Mouse (Mus musculus): ENCODE results near the gene Lamtor2. TPM values are rescaled to one million over a fixed set of nuclear protein-coding genes. Genes with fewer than 3 reads are reported as not detected.
"Not testable (repeated sequence)": the region's sequence is repeated elsewhere in the genome, so short reads cannot be mapped to it uniquely, and the experiment has no call there.

Lamtor2 gene
- polyA plus RNA-seq (2012; rRNA removed), result 46.9 and 53.9 TPM in 2 replicates

DNA sequence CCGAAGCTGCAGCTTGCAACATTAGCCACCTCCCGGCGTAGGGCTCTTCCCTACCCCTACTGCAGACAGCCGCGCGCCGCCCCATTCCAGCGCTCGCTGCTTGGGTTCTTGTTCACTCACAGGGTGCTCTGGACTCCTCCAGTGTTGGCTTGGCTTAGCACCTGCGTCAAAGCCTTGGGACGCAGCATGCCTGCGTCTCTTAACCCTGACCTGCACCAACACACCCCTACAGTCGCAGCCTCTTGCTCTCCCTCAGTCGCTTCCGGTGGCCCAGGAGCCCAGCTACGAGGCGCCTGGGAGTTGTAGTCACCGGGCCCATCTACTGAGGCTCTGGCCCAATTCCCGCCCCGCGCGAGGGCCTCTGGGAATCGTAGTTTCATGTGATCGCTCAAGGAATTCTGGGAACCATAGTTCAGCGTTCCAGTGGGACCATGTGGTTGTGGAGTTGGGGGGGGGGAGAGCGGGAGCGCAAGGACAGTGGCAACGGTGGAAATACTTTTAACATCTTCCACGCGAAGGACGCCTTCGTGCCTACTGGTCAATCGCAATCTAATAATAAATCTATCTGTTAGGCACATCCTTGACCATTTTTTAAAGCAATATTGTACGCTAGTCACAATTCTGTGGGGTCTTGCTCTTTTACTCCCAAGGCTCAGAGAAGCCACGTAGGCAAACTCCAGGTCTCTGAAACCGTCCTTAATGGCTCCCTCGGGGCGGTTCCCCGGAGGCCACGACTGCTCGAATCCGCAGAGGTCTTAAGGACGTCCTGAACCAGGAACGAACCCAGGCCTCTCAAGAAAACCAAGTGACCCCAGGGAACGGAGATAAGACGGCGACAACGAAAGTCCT, at the start of gene Lamtor2:
Gene Lamtor2 (minus strand): TSS at position 399 of the 849 bp plus-strand sequence.
- no peaks in the 10 kb centered on the region for H3K27me3 ChIP-seq (ENCODE audit: control insufficient read depth, insufficient read depth, low read length)
- H3K36me3 ChIP-seq (ENCODE audit: control insufficient read depth, insufficient read depth, low read length), result no peaks in the 10 kb centered on the region
- peaks cover 14% of the 10 kb centered on the region for H3K4me1 ChIP-seq (ENCODE audit: control insufficient read depth, insufficient read depth, low read length)
- no peak for TF ChIP-seq CTCF (IDR thresholded peaks at IDR 0.05; ENCODE audit: control insufficient read depth, insufficient read depth, insufficient replicate concordance, low read depth, low read length)
- TF ChIP-seq POLR2A (IDR thresholded peaks at IDR 0.05; ENCODE audit: control insufficient read depth, low read depth, low read length), result peak; percentile 87; the same call in 1 of the 2 replicates
- peak within 1 kb of the TSS; percentile 92 for H3K4me3 ChIP-seq (ENCODE audit: control insufficient read depth, low read depth, low read length)
- peak within 1 kb of the TSS; percentile 100 for H3K27ac ChIP-seq (ENCODE audit: control insufficient read depth, insufficient read depth, low read depth, low read length)

DNA sequence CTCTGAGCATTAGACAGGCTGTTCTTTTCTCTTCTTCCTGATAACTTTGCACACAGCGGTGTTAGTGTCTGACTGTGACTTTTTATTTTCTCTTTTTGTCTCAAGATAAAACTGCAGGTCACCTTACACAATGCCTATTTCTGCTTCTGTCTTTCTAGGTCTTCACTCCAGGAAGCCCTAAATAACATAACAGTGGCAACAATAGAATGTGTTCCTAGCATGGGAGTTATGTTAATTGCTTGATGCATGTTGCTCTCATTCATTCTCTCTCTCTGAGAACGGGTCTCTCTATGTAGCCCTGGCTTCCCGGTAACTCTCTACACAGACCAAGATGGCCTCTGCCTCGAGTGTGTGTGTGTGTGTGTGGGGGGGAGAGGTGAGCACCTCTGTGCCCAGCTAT, 49.6 kb upstream of the Lamtor2 start:
- no peaks in the 10 kb centered on the region for H3K36me3 ChIP-seq (ENCODE audit: control insufficient read depth, insufficient read depth, low read length)
- no peak overlapping the region for H3K4me3 ChIP-seq (ENCODE audit: control insufficient read depth, low read depth, low read length)
- no peak overlapping the region for H3K27ac ChIP-seq (ENCODE audit: control insufficient read depth, insufficient read depth, low read depth, low read length)
- no peak for TF ChIP-seq POLR2A (IDR thresholded peaks at IDR 0.05; ENCODE audit: control insufficient read depth, low read depth, low read length)
- no peak for TF ChIP-seq CTCF (IDR thresholded peaks at IDR 0.05; ENCODE audit: control insufficient read depth, insufficient read depth, insufficient replicate concordance, low read depth, low read length)
- no peaks in the 10 kb centered on the region for H3K27me3 ChIP-seq (ENCODE audit: control insufficient read depth, insufficient read depth, low read length)
- H3K4me1 ChIP-seq (ENCODE audit: control insufficient read depth, insufficient read depth, low read length), result no peaks in the 10 kb centered on the region; the same call in 1 of the 2 replicates

DNA sequence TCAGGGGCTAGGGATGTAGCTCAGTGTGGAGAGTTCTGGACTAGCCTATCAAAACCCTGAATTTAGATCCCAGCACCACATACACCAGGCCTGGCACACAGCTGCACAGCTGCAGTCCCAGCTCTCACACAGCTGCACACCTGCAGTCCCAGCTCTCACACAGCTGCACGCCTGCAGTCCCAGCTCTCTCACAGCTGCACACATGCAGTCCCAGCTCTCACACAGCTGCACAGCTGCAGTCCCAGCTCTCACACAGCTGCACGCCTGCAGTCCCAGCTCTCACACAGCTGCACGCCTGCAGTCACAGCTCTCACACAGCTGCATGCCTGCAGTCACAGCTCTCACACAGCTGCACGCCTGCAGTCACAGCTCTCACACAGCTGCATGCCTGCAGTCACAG, 43.7 kb upstream of the Lamtor2 start:
- H3K27me3 ChIP-seq (ENCODE audit: control insufficient read depth, insufficient read depth, low read length); H3K4me1 ChIP-seq (ENCODE audit: control insufficient read depth, insufficient read depth, low read length); H3K4me3 ChIP-seq (ENCODE audit: control insufficient read depth, low read depth, low read length); H3K36me3 ChIP-seq (ENCODE audit: control insufficient read depth, insufficient read depth, low read length); H3K27ac ChIP-seq (ENCODE audit: control insufficient read depth, insufficient read depth, low read depth, low read length): not testable (repeated sequence)

DNA sequence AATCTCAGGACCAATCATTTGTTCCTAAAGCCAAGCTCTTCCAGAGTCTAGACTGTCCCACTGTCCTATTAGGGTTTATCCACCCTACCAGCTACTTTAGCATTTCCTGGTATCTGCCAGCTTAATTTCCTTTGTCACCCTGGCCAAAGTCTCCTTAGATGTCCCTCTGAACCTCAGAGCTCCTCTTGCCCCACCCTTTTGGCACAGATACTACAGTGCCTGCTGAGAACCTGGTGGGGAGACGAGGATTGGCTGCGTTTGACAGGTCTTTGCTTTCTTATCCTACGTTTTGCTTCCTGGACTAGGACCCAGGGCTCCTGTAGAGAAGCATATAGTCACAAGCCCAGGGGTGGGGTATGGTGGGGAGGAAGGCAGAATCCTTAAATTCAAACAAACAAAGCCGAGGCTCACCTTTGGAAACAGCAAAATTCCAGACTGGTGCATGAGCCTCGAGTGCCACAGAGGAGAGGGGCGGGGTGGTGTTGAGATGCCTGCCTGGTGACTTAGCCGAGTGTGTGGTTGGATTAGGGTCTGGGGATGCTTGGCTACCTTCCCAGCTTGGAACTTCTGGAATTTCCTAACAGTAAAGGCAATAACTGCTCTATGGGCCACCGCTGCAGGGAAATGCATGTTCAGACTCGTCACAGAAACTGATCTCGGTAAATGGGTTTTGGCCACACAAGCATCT, 41.2 kb upstream of the Lamtor2 start:
- TF ChIP-seq CTCF (IDR thresholded peaks at IDR 0.05; ENCODE audit: control insufficient read depth, insufficient read depth, insufficient replicate concordance, low read depth, low read length) (no peak), POLR2A (IDR thresholded peaks at IDR 0.05; ENCODE audit: control insufficient read depth, low read depth, low read length) (no peak)
- no peak overlapping the region for H3K27ac ChIP-seq (ENCODE audit: control insufficient read depth, insufficient read depth, low read depth, low read length)
- H3K4me3 ChIP-seq (ENCODE audit: control insufficient read depth, low read depth, low read length), result no peak overlapping the region
- H3K36me3 ChIP-seq (ENCODE audit: control insufficient read depth, insufficient read depth, low read length), result no peaks in the 10 kb centered on the region
- H3K27me3 ChIP-seq (ENCODE audit: control insufficient read depth, insufficient read depth, low read length), result no peaks in the 10 kb centered on the region
- no peaks in the 10 kb centered on the region for H3K4me1 ChIP-seq (ENCODE audit: control insufficient read depth, insufficient read depth, low read length)

DNA sequence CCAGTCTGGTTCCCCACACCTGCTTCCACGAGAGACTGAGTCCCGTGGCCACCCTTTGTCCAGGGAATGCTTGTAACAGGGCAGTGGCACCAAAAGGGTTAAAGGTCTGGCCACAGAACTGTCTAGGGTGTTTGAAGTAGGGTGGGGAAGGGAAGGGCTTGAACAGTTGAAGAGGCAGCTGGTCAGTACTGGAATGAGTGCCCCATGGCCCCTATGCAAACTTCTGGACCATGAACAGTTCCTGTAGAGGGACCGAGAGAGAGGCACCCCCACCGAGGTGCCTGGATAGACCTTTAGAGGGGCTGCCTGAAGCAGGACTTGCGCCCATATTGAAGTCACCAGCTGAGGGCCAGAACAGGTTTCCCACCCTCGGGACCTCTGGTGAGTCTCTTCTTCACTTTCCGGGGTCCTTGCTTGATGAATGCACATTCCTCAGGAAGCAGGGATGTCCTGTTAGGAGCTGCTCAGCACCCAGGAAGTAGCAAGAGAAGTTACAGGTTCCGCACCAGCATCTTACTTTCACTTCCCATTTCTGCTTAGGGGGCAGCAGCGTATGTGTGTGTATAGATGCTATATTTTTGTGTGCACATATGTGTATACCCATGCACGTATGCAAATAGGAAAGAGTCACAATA, 40.2 kb upstream of the Lamtor2 start:
- Histone ChIP-seq H3K4me1 (ENCODE audit: control insufficient read depth, insufficient read depth, low read length) (no peaks in the 10 kb centered on the region), H3K4me3 (ENCODE audit: control insufficient read depth, low read depth, low read length) (no peak overlapping the region), H3K36me3 (ENCODE audit: control insufficient read depth, insufficient read depth, low read length) (no peaks in the 10 kb centered on the region), H3K27ac (ENCODE audit: control insufficient read depth, insufficient read depth, low read depth, low read length) (no peak overlapping the region), H3K27me3 (ENCODE audit: control insufficient read depth, insufficient read depth, low read length) (no peaks in the 10 kb centered on the region)
- TF ChIP-seq CTCF (IDR thresholded peaks at IDR 0.05; ENCODE audit: control insufficient read depth, insufficient read depth, insufficient replicate concordance, low read depth, low read length), result no peak
- no peak for TF ChIP-seq POLR2A (IDR thresholded peaks at IDR 0.05; ENCODE audit: control insufficient read depth, low read depth, low read length)

DNA sequence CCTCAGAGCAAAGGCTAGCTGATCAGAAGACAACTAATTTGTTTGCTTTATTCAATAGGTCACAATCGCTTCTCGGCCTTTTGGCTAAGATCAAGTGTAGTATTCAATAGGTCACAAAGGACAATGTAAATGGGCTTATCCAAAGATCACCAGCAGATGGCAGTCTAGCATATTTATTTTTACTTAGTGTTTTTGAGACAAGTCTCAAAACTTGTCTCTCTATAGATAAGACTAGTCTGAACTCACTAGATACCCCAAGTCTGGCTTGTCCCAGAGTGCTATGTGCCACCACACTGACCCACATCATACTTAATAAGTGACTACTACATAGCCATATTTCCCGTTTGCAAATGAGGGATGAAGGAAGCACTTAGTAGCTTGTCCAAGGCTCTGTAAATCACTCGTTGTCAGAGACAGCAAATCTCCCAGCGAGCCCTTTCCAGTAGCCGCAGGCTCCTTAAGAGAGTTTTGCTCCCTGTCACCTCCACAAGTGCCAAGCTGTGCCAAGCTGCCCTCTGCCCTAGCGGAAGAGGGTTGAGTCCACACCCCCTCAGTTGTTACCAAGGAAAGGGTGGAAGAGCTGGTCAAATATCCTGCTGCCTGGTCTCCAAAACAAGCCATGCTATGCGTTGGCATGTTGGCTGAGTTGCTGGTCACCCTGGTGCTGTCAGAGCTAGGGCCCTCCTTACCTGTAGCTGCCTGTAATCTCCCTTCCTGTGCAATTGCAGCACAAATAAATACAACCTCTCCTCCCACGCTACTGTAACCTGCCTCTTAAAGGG, 39.3 kb upstream of the Lamtor2 start:
- H3K4me1 ChIP-seq (ENCODE audit: control insufficient read depth, insufficient read depth, low read length), result no peaks in the 10 kb centered on the region
- no peaks in the 10 kb centered on the region for H3K27me3 ChIP-seq (ENCODE audit: control insufficient read depth, insufficient read depth, low read length)
- no peak overlapping the region for H3K27ac ChIP-seq (ENCODE audit: control insufficient read depth, insufficient read depth, low read depth, low read length)
- H3K4me3 ChIP-seq (ENCODE audit: control insufficient read depth, low read depth, low read length), result no peak overlapping the region
- H3K36me3 ChIP-seq (ENCODE audit: control insufficient read depth, insufficient read depth, low read length), result no peaks in the 10 kb centered on the region
- no peak for TF ChIP-seq CTCF (IDR thresholded peaks at IDR 0.05; ENCODE audit: control insufficient read depth, insufficient read depth, insufficient replicate concordance, low read depth, low read length)
- no peak for TF ChIP-seq POLR2A (IDR thresholded peaks at IDR 0.05; ENCODE audit: control insufficient read depth, low read depth, low read length)

DNA sequence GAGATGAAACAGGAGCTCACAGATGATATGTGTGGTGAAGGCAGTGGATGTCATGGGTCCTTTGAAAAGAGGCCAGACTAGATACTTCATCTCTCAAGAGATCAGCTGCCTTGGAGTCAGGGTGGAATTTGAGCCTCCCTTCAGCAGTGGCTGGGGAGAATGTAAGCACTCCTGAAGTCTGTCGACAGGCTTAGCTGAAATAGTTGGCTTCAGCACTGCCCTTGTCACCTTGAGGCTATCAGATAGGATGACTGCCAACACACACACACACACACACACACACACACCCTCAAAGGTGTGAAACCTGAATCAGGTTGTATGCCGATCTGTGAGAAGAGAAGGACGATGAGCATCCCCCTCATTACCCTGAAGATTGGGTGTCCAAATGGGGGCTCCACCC, 38.2 kb upstream of the Lamtor2 start:
- Histone ChIP-seq H3K4me3 (ENCODE audit: control insufficient read depth, low read depth, low read length) (no peak overlapping the region), H3K27ac (ENCODE audit: control insufficient read depth, insufficient read depth, low read depth, low read length) (no peak overlapping the region), H3K36me3 (ENCODE audit: control insufficient read depth, insufficient read depth, low read length) (no peaks in the 10 kb centered on the region), H3K4me1 (ENCODE audit: control insufficient read depth, insufficient read depth, low read length) (no peaks in the 10 kb centered on the region), H3K27me3 (ENCODE audit: control insufficient read depth, insufficient read depth, low read length) (no peaks in the 10 kb centered on the region)
- TF ChIP-seq POLR2A (IDR thresholded peaks at IDR 0.05; ENCODE audit: control insufficient read depth, low read depth, low read length) (no peak), CTCF (IDR thresholded peaks at IDR 0.05; ENCODE audit: control insufficient read depth, insufficient read depth, insufficient replicate concordance, low read depth, low read length) (no peak)

All from testis, adult 2 months (tissue).